ENCODE assay signal across 22 mouse cellular contexts in genomic region chr1:35206834-35207529, GRCm38 (mm10).
A peak's percentile ranks its signal among the peaks of the same experiment; 100 is the strongest.
DNase-seq lines count a peak whose midpoint lies in the region; ATAC-seq and TF ChIP-seq lines count a peak whose summit lies in the region.
"Had no signal": no experiment of that assay in that cellular context is flagged by ENCODE, and none has a peak within 500 bp of the region (broad histone marks: within the 10 kb centered on the region; RNA-seq: fewer than 3 reads in every experiment).

No protein-coding gene starts in this region.

- no peak for ATAC-seq in kidney, embryonic 16.5 days (ENCODE audit: low FRiP score, low TSS enrichment)
- ATAC-seq: CD4-positive, CD25-positive, alpha-beta regulatory T cell, adult 4 months; forebrain, embryonic 13.5 days; forebrain, postnatal 0 days had no signal

- H3K27ac ChIP-seq in kidney, adult 2 months (ENCODE audit: insufficient read depth, low read depth, low read length) = no peak overlapping the region
- H3K27ac ChIP-seq in kidney, embryonic 16.5 days (ENCODE audit: low read length) = no peak overlapping the region
- H3K27ac ChIP-seq: embryonic facial prominence, embryonic 10.5 days; forebrain, embryonic 13.5 days; heart, embryonic 15.5 days; hindbrain, embryonic 10.5 days; hindbrain, embryonic 14.5 days had no signal

- no peak overlapping the region for H3K4me2 ChIP-seq in kidney, embryonic 16.5 days (replicated peaks; ENCODE audit: low read depth, low read length)
- H3K4me2 ChIP-seq in myocyte (ENCODE audit: low read depth) = peak overlapping the region; percentile 44
- H3K4me2 ChIP-seq: forebrain, embryonic 13.5 days; heart, embryonic 11.5 days; heart, embryonic 15.5 days; hindbrain, embryonic 14.5 days had no signal

- no peak overlapping the region for H3ac ChIP-seq in myocyte (ENCODE audit: control insufficient read depth, insufficient read length)

- no peak for TF ChIP-seq CTCF in kidney, adult 2 months (conservative IDR thresholded peaks at IDR 0.05; ENCODE audit: insufficient read depth, insufficient read length, low read depth, low read length)

- TF ChIP-seq POLR2A in kidney, adult 2 months (IDR thresholded peaks at IDR 0.05; ENCODE audit: low read depth, low read length) = no peak
- no peak for TF ChIP-seq POLR2A in myocyte (IDR thresholded peaks at IDR 0.05; ENCODE audit: insufficient read length, low read depth)

- DNase-seq in cerebellum, postnatal 10 days = peak; percentile 53 to 63
- no peak for DNase-seq in cerebellum, postnatal 36 days
- DNase-seq in kidney, adult 2 months = peak; percentile 7
- no peak for DNase-seq in kidney, adult 18-20 months
- peak; percentile 4 to 9 for DNase-seq in kidney, postnatal 4 days
- DNase-seq: adrenal gland, adult 8-10 months; adrenal gland, postnatal 36 days; B cell, adult 2 months; cerebellum, adult 2 months; forebrain, postnatal 0 days; gastrocnemius, postnatal 14 days; heart, postnatal 14 days had no signal

- H3K4me3 ChIP-seq in kidney, adult 2 months (ENCODE audit: insufficient read depth, low read depth, low read length) = no peak overlapping the region
- no peak overlapping the region for H3K4me3 ChIP-seq in kidney, embryonic 16.5 days (ENCODE audit: low read length)
- H3K4me3 ChIP-seq in myocyte = no peak overlapping the region
- H3K4me3 ChIP-seq: embryonic facial prominence, embryonic 10.5 days; forebrain, embryonic 13.5 days; heart, embryonic 15.5 days; hindbrain, embryonic 10.5 days had no signal

- peaks cover 4% of the 10 kb centered on the region; the same call in 1 of the 2 replicates for H3K9me3 ChIP-seq in kidney, embryonic 16.5 days (ENCODE audit: low read length)
- H3K9me3 ChIP-seq: forebrain, embryonic 13.5 days; G1E; heart, embryonic 15.5 days; hindbrain, embryonic 10.5 days had no signal

- no peaks in the 10 kb centered on the region for H3K79me2 ChIP-seq in myocyte (ENCODE audit: control insufficient read depth, insufficient read depth)

- no peaks in the 10 kb centered on the region for H3K36me3 ChIP-seq in kidney, adult 2 months (ENCODE audit: control insufficient read depth, insufficient read depth, low read length)
- H3K36me3 ChIP-seq in kidney, embryonic 16.5 days (ENCODE audit: insufficient read depth, low read length) = no peaks in the 10 kb centered on the region
- no peaks in the 10 kb centered on the region for H3K36me3 ChIP-seq in myocyte (ENCODE audit: control insufficient read depth, insufficient read depth)
- H3K36me3 ChIP-seq: embryonic facial prominence, embryonic 10.5 days; G1E; heart, embryonic 15.5 days; hindbrain, embryonic 10.5 days had no signal

- H3K9ac ChIP-seq in kidney, embryonic 16.5 days (replicated peaks; ENCODE audit: low read length) = no peak overlapping the region
- H3K9ac ChIP-seq: forebrain, embryonic 13.5 days; forebrain, postnatal 0 days; heart, embryonic 15.5 days; hindbrain, embryonic 14.5 days had no signal

- H3K27me3 ChIP-seq in kidney, adult 2 months (replicated peaks; ENCODE audit: control insufficient read depth, insufficient read depth, low read length) = no peaks in the 10 kb centered on the region
- H3K27me3 ChIP-seq in kidney, embryonic 16.5 days (ENCODE audit: insufficient read depth, low read length) = no peaks in the 10 kb centered on the region
- H3K27me3 ChIP-seq in myocyte (ENCODE audit: control insufficient read depth, insufficient read depth, insufficient read length) = no peaks in the 10 kb centered on the region
- H3K27me3 ChIP-seq: forebrain, embryonic 13.5 days; heart, embryonic 15.5 days had no signal

- 64% methylated on average over 11 of the region's 11 CpGs for WGBS in kidney, adult 2 months
- WGBS in kidney, embryonic 16.5 days = 56% methylated on average over 11 of the region's 11 CpGs

- no peaks in the 10 kb centered on the region for H3K4me1 ChIP-seq in kidney, adult 2 months (ENCODE audit: control insufficient read depth, insufficient read depth, low read length)
- no peaks in the 10 kb centered on the region for H3K4me1 ChIP-seq in kidney, embryonic 16.5 days (ENCODE audit: insufficient read depth, low read length)
- H3K4me1 ChIP-seq: embryonic facial prominence, embryonic 10.5 days; forebrain, embryonic 13.5 days; heart, embryonic 15.5 days; hindbrain, embryonic 10.5 days had no signal

TF ChIP-seq in myocyte, 11 proteins besides CTCF, POLR2A, EP300 and RAD21:
- no peak for TF ChIP-seq CEBPB (IDR thresholded peaks at IDR 0.05; ENCODE audit: insufficient read depth, poor library complexity, severe bottlenecking)
- TF ChIP-seq REST (IDR thresholded peaks at IDR 0.05; ENCODE audit: insufficient read depth, insufficient read length) = no peak
- TF ChIP-seq MYOG (IDR thresholded peaks at IDR 0.05; ENCODE audit: control insufficient read depth in 1 of 3, insufficient read depth in 1 of 3, insufficient read length in 2 of 3, low read depth in 2 of 3) = no peak
- no peak for TF ChIP-seq MAX (IDR thresholded peaks at IDR 0.05; ENCODE audit: low read depth)
- no peak for TF ChIP-seq TCF12 (IDR thresholded peaks at IDR 0.05; ENCODE audit: insufficient read depth, poor library complexity, severe bottlenecking)
- no peak for TF ChIP-seq MYOD1 (IDR thresholded peaks at IDR 0.05; ENCODE audit: control insufficient read depth in 1 of 3, insufficient read length in 2 of 3, low read depth in 2 of 3)
- TF ChIP-seq E2F4 (IDR thresholded peaks at IDR 0.05; ENCODE audit: insufficient read depth) = no peak
- TF ChIP-seq POLR2AphosphoS2 (IDR thresholded peaks at IDR 0.05; ENCODE audit: insufficient read length, low read depth) = no peak
- no peak for TF ChIP-seq USF1 (IDR thresholded peaks at IDR 0.05; ENCODE audit: low read depth)
- no peak for TF ChIP-seq SRF (IDR thresholded peaks at IDR 0.05; ENCODE audit: control insufficient read depth, insufficient read length, low read depth)
- TF ChIP-seq TCF3 (IDR thresholded peaks at IDR 0.05; ENCODE audit: insufficient read length, low read depth) = no peak

Comparison
In these comparisons a context has a peak if more than half of its experiments do, and no peak if none do; other contexts are left out.
1. DNase-seq: peak in cerebellum, postnatal 10 days (2 of 2), kidney, adult 2 months (single experiment) and kidney, postnatal 4 days (2 of 2); none in cerebellum, postnatal 36 days (0 of 2) and kidney, adult 18-20 months (single experiment).